Comparison of ENCODE assay signal across 11 mouse cellular contexts in the genomic region with DNA sequence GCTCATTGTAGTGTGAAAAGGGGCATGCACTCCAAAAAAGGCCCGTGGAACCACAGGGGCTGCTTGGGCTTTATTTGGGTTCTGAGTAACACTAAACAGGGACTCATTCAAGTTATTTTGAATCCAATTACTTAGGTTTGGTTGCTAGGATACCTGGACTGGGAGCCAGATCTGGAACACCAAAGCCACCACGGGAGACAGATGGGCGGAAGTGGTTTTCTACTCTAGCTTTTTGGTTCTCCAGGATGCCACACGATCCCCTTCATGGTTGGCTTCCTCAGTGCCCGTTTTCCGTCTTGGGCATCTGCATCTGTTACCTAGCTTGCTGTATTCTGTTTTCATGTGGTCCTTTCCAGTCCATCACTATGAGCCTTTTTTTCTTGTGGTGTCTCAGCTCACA. TPM values are rescaled to one million over a fixed set of nuclear protein-coding genes. Genes with fewer than 3 reads are reported as not detected.
DNase-seq lines count a peak whose midpoint lies in the region; TF ChIP-seq lines count a peak whose summit lies in the region.
"Had no signal": no experiment of that assay in that cellular context is flagged by ENCODE, and none has a peak within 500 bp of the region (broad histone marks: within the 10 kb centered on the region; RNA-seq: fewer than 3 reads in every experiment).

No protein-coding gene starts in this region.

- no peak for TF ChIP-seq CTCF in gastrocnemius, adult 2 months (IDR thresholded peaks at IDR 0.05)

- DNase-seq in MN1 (ENCODE audit: low spot score): peak; percentile 65
- DNase-seq in R1 (ENCODE audit: low read depth, low spot score): peak; percentile 26
- peak; percentile 64 to 75 for DNase-seq in cerebellum, postnatal 25 days
- peak; percentile 22 for DNase-seq in left cerebral cortex, postnatal 4 days
- no peak for DNase-seq in urinary bladder, adult 2 months (ENCODE audit: low spot score)
- DNase-seq in kidney, adult 9 months: no peak
- DNase-seq in gastrocnemius, adult 2 months: no peak
- DNase-seq: heart, postnatal 14 days had no signal

- intact Hi-C loops in left cerebral cortex, postnatal 4 days (cut with DNase I): no loop called here
- intact Hi-C loops in gastrocnemius, adult 2 months (cut with DNase I): no loop called here

- H3K27ac ChIP-seq in gastrocnemius, adult 2 months: no peak overlapping the region
- H3K27ac ChIP-seq: intestine, embryonic 15.5 days; liver, embryonic 14.5 days had no signal

- no peak overlapping the region for H3K4me3 ChIP-seq in gastrocnemius, adult 2 months
- H3K4me3 ChIP-seq: intestine, embryonic 15.5 days had no signal

RNA-seq across cellular contexts. Expression of a gene that starts 30.1 kb away (rescaled TPM):
- 1 to 10 TPM; 1.3 to 2.6 TPM for total RNA-seq in left cerebral cortex, postnatal 4 days (2021)
- polyA plus RNA-seq in urinary bladder, adult 2 months (2012; rRNA removed): 2.3 and 3.3 TPM in 2 replicates
- total RNA-seq in gastrocnemius, adult 2 months (2021): not detected
- total RNA-seq: gastrocnemius, postnatal 4 days; heart, postnatal 14 days had no signal

RNA-seq across cellular contexts. Expression of a gene that starts 30.9 kb away (rescaled TPM):
- 100 to 1,000 TPM; 122 to 129 TPM for total RNA-seq in left cerebral cortex, postnatal 4 days (2021)
- 22.0 and 23.1 TPM in 2 replicates for polyA plus RNA-seq in urinary bladder, adult 2 months (2012; rRNA removed)
- total RNA-seq in gastrocnemius, adult 2 months (2021): 1 to 10 TPM in 1 of 2 experiments, under 1 TPM in 1; 0.46 to 1.1 TPM

Comparison
In these comparisons a context has a peak if more than half of its experiments do, and no peak if none do; other contexts are left out.
1. DNase-seq: peak in MN1 (single experiment), R1 (single experiment), cerebellum, postnatal 25 days (2 of 2) and left cerebral cortex, postnatal 4 days (single experiment); none in urinary bladder, adult 2 months (single experiment), kidney, adult 9 months (single experiment) and gastrocnemius, adult 2 months (single experiment).
2. RNA of a gene that starts 30.9 kb away (total RNA-seq): 122 to 129 TPM in left cerebral cortex, postnatal 4 days; 0.46 to 1.1 TPM in gastrocnemius, adult 2 months; every median in the first group is over 10 times any median in the second.